Mouse (Mus musculus) G1E (cell line): ENCODE measurements at regions not wholly inside any gene's neighbourhood (a gene's known extent, or its start where the extent isn't known, plus 50 kb on each side); places are given as distances from the start of the nearest gene placed in this dataset.

ENCODE experiments used
- ATAC-seq: 2 replicates; pipeline ENCODE4 v1.8.0; 2016; ENCODE audit warnings: mild to moderate bottlenecking; ENCODE audit not compliant: insufficient number of reproducible peaks, poor library complexity, low FRiP score, severe bottlenecking; ENCODE audit errors: extremely low read depth
- DNase-seq: peaks from one replicate; pipeline ENCODE4 v3.0.0; 2012; ENCODE audit warnings: low spot score
- H3K27me3 ChIP-seq: 2 replicates; pipeline ENCODE4 v1.6.1; 2012; ENCODE audit warnings: mild to moderate bottlenecking, low read length, inconsistent platforms; ENCODE audit not compliant: insufficient read depth
- H3K36me3 ChIP-seq: replicated peaks from 2 replicates; pipeline ENCODE3; 2012; ENCODE audit warnings: mild to moderate bottlenecking, inconsistent platforms
- H3K4me1 ChIP-seq: 2 replicates; pipeline ENCODE4 v1.6.1; 2012; ENCODE audit warnings: low read depth, low read length, inconsistent platforms, mixed read lengths; ENCODE audit not compliant: insufficient read depth
- H3K4me3 ChIP-seq: 2 replicates; pipeline ENCODE4 v1.5.1; 2012; ENCODE audit warnings: low read depth, mild to moderate bottlenecking, inconsistent platforms, low read length, moderate library complexity, mixed read lengths
- H3K9me3 ChIP-seq: replicated peaks from 2 replicates; pipeline ENCODE4 v1.6.1; 2012; ENCODE audit warnings: inconsistent platforms
- CTCF ChIP-seq: IDR thresholded peaks from 2 replicates; pipeline ENCODE4 v1.5.1; 2012; ENCODE audit warnings: low read depth, low read length, inconsistent platforms, mixed read lengths
- GATA1 ChIP-seq: IDR thresholded peaks from 2 replicates; pipeline ENCODE4 v1.6.1; 2012; ENCODE audit warnings: borderline replicate concordance, low read length, inconsistent platforms, mixed read lengths
- GATA2 ChIP-seq: IDR thresholded peaks from 2 replicates; pipeline ENCODE4 v1.6.1; 2012; ENCODE audit warnings: low read depth, low read length, inconsistent platforms, borderline replicate concordance
- POLR2AphosphoS5 ChIP-seq: IDR thresholded peaks from 2 replicates; pipeline ENCODE4 v1.6.1; 2012; ENCODE audit warnings: low read depth, low read length, inconsistent platforms; ENCODE audit not compliant: insufficient replicate concordance
- TAL1 ChIP-seq: conservative IDR thresholded peaks from 2 replicates; pipeline ENCODE4 v1.6.1; 2012; ENCODE audit warnings: low read depth, low read length, inconsistent platforms, mixed read lengths

DNA sequence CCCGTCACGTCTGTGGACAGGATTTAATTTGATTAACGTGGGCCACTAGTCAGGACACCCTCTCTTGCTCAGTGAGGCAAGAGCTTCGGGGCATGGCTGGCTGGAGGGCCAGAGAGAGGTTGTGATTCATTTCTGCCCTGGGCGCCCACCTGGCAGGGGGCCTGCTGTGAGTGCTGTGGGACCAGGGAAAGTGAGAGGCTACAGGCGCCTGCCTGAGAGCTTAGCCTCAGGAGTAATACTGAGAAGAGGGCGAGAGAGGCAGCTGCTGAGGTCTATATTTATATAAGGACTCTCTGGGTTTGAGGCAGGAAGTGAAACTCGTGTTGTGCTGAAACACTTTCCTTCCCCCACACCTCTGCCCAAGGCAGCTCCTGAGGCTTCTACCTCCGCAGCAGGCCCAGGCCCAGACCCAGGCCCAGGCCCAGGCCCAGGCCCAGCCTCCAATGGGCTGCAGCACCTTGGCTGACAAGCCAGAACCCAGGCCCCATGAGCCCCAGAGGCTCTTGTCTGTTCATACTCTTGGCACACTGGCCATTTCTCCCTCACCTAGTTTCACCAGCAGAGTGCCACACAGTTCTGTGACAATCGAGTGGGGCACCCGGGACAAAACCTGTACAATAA is 176.9 kb upstream of the Bcl6 start:
- Histone ChIP-seq H3K27me3 (no peaks in the 10 kb centered on the region), H3K4me1 (no peaks in the 10 kb centered on the region), H3K36me3 (no peaks in the 10 kb centered on the region), H3K4me3 (no peak overlapping the region), H3K9me3 (peaks cover 23% of the 10 kb centered on the region)
- ATAC-seq (no peak), DNase-seq (no peak)
- TF ChIP-seq TAL1 (no peak), CTCF (no peak), POLR2AphosphoS5 (no peak), GATA2 (no peak), GATA1 (no peak)

DNA sequence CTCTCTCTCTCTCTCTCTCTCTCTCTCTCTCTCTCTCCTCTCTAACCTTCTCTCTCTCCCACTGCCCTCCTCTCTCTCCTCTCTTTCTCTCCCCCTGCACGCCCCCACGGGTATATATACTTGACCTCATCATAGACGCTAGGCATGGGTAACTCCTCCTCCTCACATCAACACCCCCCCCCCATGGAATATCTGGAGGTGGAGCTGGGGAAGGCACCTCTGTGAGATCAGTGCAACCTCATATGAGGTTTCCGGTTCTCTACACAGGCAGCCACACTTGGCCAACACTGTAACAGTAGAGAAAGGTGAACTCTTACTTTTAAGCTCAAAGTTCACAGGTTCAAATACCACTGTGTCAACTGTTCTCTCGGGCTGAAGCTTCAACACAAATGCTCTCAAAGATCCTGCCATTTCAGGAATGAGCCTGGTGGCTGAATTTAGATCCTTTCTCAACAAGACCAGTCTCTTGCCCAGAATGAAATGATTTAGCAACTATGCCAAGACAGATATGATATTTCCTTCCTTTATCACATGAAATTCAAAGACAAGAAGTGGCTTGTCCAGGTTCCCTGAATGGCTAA is 172.1 kb upstream of the Bcl6 start:
- peaks cover 31% of the 10 kb centered on the region for H3K9me3 ChIP-seq
- H3K36me3 ChIP-seq = no peaks in the 10 kb centered on the region
- no peak for TF ChIP-seq POLR2AphosphoS5
- TF ChIP-seq TAL1 = no peak
- TF ChIP-seq GATA1 = no peak
- TF ChIP-seq CTCF = no peak
- no peak for TF ChIP-seq GATA2
- no peaks in the 10 kb centered on the region for H3K27me3 ChIP-seq
- DNase-seq (no peak), ATAC-seq (no peak)
- H3K4me3 ChIP-seq = no peak overlapping the region
- no peaks in the 10 kb centered on the region for H3K4me1 ChIP-seq

DNA sequence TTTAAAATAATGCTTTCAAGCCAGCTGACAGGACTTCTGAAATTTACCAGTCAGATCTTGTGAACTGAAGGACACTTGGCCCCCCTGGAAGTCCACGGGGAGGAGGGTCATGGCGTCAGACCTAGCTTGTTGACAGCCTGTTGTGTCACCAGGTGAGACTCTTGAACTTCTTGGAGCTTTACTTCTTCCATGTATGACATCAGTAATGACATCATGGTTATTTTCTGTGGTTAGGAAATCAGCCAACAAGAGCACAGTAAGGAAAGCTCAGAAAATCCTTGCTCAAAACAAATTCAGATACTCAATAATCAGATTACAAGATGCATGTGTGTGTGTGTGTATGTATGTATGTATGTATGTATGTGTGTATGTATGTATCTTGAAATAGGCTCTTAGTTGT is 170.7 kb upstream of the Bcl6 start:
- H3K27me3 ChIP-seq = no peaks in the 10 kb centered on the region

DNA sequence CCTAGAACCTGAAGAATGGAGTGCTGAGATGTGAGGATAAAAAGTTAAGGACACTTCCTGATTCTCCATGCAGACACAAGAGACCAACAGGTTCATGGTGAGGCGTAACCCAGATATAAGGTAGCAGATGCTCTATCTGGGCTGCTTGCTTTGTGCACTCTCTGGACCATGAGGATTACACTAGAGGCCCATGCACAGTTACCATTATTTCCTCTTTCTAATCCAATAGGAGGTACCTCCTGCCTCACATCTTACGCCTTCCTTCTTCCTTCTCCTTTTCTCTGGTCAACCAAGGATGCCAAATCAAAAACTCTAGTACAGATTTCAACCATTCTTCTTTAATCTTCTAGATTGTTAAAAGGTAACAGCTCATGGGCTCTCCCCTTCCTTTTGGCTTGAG is 169.1 kb upstream of the Bcl6 start:
- no peak for ATAC-seq
- no peaks in the 10 kb centered on the region for H3K27me3 ChIP-seq
- no peaks in the 10 kb centered on the region for H3K36me3 ChIP-seq

More for the DNA sequence above, 170.7 kb upstream of the Bcl6 start:
- ATAC-seq (no peak), DNase-seq (no peak)
- H3K36me3 ChIP-seq = no peaks in the 10 kb centered on the region
- no peaks in the 10 kb centered on the region for H3K4me1 ChIP-seq
- TF ChIP-seq TAL1 (no peak), POLR2AphosphoS5 (no peak)
- H3K4me3 ChIP-seq = no peak overlapping the region
- peaks cover 24% of the 10 kb centered on the region for H3K9me3 ChIP-seq

DNA sequence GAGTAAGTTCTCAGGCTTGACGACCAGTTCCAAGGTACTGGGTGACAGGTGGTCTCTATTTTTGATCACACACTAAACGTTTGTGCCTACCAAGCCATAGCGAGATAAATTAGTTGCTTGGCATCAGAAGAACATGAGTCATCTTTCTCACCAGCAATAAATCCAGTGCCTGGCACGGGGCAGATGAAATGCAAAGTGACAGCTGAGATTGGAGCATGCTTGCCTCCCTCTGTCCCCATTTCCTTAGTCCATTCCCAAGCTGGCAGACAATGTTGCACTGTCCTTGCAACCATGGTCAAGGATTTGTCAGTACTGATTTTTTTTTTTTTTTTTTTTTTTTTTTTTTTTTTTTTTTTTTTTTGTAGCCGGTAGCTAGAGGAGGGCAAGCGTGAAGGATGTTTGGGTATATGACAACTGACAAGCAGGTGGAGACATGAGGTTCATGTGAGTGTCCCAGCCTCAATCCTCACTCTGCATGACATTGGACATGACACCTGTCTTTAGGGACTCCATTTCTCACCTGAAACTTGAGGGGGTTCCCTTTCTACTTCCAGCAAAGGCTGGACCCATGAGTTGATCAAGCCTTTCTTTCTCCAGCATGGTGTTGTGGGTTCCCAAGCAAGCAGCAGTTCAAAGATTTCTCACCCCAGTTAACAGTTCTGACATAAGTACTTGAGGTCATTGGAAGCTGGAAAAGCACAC is 168.2 kb upstream of the Bcl6 start:
- no peak for ATAC-seq
- Histone ChIP-seq H3K27me3 (no peaks in the 10 kb centered on the region), H3K9me3 (peaks cover 18% of the 10 kb centered on the region), H3K4me1 (no peaks in the 10 kb centered on the region), H3K4me3 (no peak overlapping the region), H3K36me3 (no peaks in the 10 kb centered on the region)
- TF ChIP-seq GATA2 = no peak
- TF ChIP-seq CTCF = no peak
- no peak for TF ChIP-seq POLR2AphosphoS5
- no peak for TF ChIP-seq TAL1
- TF ChIP-seq GATA1 = no peak
- no peak for DNase-seq

More for the DNA sequence above, 169.1 kb upstream of the Bcl6 start:
- Histone ChIP-seq H3K4me1 (no peaks in the 10 kb centered on the region), H3K4me3 (no peak overlapping the region), H3K9me3 (peaks cover 18% of the 10 kb centered on the region)
- no peak for TF ChIP-seq TAL1
- no peak for TF ChIP-seq GATA1
- no peak for TF ChIP-seq GATA2
- TF ChIP-seq CTCF = no peak
- TF ChIP-seq POLR2AphosphoS5 = no peak
- no peak for DNase-seq

DNA sequence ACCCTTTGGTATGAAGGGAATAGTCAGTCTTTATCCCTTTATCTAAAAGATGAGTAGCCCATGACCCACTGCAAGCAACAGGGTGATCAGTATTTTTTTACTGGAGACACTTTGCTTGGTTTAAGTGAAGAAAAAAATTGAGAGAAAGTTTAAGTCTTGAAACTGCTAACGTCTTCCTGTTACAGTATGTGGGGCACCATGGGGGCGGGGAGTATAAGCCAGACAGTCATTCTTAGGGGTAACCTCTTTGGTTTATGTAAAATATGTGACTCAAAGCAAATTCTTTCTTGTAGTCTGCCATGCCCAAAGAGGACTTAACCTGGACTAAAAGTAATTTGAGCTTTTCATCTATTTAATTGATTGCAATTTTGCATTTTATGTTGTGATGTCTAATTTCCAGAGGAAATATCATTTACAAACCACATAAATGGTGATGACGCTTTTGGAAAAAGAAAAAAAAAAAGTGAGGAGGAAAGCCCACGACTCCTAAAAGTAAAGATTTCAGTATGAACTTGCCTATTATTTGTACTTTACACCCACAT is 166.2 kb upstream of the Bcl6 start:
- no peaks in the 10 kb centered on the region for H3K27me3 ChIP-seq
- no peaks in the 10 kb centered on the region for H3K36me3 ChIP-seq
- ATAC-seq (no peak), DNase-seq (no peak)
- no peaks in the 10 kb centered on the region for H3K4me1 ChIP-seq
- H3K9me3 ChIP-seq = peaks cover 25% of the 10 kb centered on the region
- TF ChIP-seq GATA1 = no peak
- no peak for TF ChIP-seq TAL1
- no peak for TF ChIP-seq CTCF
- TF ChIP-seq GATA2 = no peak
- TF ChIP-seq POLR2AphosphoS5 = no peak
- H3K4me3 ChIP-seq = no peak overlapping the region
